8 mouse cellular contexts compared by ENCODE assay signal in the genomic region with DNA sequence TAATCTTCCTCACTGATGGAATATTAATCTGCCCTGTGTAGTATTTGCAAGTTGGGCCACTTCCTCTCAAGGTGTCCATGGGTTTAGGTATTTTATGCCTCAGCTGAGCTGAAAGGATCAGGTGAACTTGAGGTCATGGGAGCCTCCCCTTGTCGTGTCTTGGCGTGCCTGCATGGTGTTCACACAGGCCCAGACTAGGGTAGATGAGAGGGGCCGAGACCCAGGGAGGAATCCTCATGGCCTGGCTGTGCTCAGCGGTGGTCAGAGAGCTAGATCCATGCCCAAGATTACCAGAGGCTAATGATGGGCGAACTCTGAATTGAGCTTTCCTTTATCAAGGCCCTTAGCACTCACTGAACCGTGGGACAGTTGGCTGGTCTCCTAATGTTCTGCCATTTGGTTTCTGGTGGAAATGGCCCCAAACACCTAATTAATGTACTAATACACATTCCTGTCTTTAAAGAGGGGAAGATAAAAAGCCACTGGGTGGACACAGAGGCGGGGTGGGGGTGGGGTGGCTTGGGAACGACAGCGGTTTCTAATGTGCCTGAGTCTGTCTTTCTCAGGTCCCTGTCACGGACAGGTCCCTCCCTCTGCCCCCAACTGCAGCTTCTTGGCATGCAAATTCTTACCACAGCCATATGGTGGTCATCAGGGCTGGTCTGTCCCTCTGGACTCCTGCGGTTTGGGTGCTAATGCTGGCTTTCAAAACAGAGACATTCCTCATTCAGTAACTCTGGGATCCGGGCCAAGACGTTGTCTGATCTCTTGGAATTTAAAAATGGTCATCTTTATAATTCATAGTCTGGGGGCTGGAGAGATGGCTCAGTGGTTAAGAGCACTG. TPM values are rescaled to one million over a fixed set of nuclear protein-coding genes. Genes with fewer than 3 reads are reported as not detected.
DNase-seq lines count a peak whose midpoint lies in the region; ATAC-seq and TF ChIP-seq lines count a peak whose summit lies in the region.
"Had no signal": no experiment of that assay in that cellular context is flagged by ENCODE, and none has a peak within 500 bp of the region (broad histone marks: within the 10 kb centered on the region; RNA-seq: fewer than 3 reads in every experiment).

No protein-coding gene starts in this region.

- TF ChIP-seq CTCF in left cerebral cortex, adult 2 months (IDR thresholded peaks at IDR 0.05) = no peak

- ATAC-seq in granulocyte monocyte progenitor cell, adult 5-6 weeks (replicated peaks; ENCODE audit: poor library complexity, severe bottlenecking) = no peak

- peak; percentile 10 for DNase-seq in left cerebral cortex, postnatal 4 days
- no peak for DNase-seq in left cerebral cortex, adult 2 months (ENCODE audit: extremely low spot score in 1 of 2, low spot score in 2 of 2)
- DNase-seq in embryo, embryonic 10.5 days (ENCODE audit: low spot score) = peak; percentile 15
- DNase-seq in kidney, adult 8-10 months = peak; percentile 32 to 43
- peak; percentile 76 to 86 for DNase-seq in lung, postnatal 4 days
- no peak for DNase-seq in layer of hippocampus, postnatal 36 days

- no peak overlapping the region for H3K4me3 ChIP-seq in left cerebral cortex, adult 2 months
- H3K4me3 ChIP-seq: embryonic facial prominence, embryonic 13.5 days had no signal

- intact Hi-C loops in left cerebral cortex, postnatal 4 days (cut with DNase I) = no loop called here
- intact Hi-C loops in left cerebral cortex, adult 2 months (cut with DNase I) = no loop called here

- H3K27ac ChIP-seq in left cerebral cortex, adult 2 months = no peak overlapping the region
- H3K27ac ChIP-seq: embryonic facial prominence, embryonic 13.5 days had no signal

RNA-seq across cellular contexts. Expression of a gene that starts 56.0 kb away (rescaled TPM):
- total RNA-seq in left cerebral cortex, postnatal 4 days (2021) = 1,000 to 10,000 TPM; 2,786 to 2,903 TPM
- 100 to 1,000 TPM; 429 to 476 TPM for total RNA-seq in left cerebral cortex, adult 2 months (2021)
- 601 and 668 TPM in 2 replicates for total RNA-seq in granulocyte monocyte progenitor cell, adult 5-6 weeks (2014; fragmentation: Nextera tagmentation)
- 357 and 410 TPM in 2 replicates for total RNA-seq in granulocyte monocyte progenitor cell, adult 5-6 weeks (2017)
- total RNA-seq in layer of hippocampus, postnatal 36 days (2021) = 100 to 1,000 TPM; 343 to 346 TPM

Comparison
In these comparisons a context has a peak if more than half of its experiments do, and no peak if none do; other contexts are left out.
1. DNase-seq: peak in left cerebral cortex, postnatal 4 days (single experiment), embryo, embryonic 10.5 days (single experiment), kidney, adult 8-10 months (2 of 2) and lung, postnatal 4 days (2 of 2); none in left cerebral cortex, adult 2 months (0 of 2) and layer of hippocampus, postnatal 36 days (0 of 2).
2. RNA of a gene that starts 56.0 kb away (total RNA-seq): 2,786 to 2,903 TPM in left cerebral cortex, postnatal 4 days; 357 to 668 TPM in granulocyte monocyte progenitor cell, adult 5-6 weeks, 429 to 476 TPM in left cerebral cortex, adult 2 months and 343 to 346 TPM in layer of hippocampus, postnatal 36 days; every median in the first group is over 4 times any median in the second.